Mouse (Mus musculus): ENCODE data around the gene Dock1. TPM values are rescaled to one million over a fixed set of nuclear protein-coding genes. Genes with fewer than 3 reads are reported as not detected.

The Dock1 gene
- total RNA-seq, 1 experiment: 24.3 TPM

DNA sequence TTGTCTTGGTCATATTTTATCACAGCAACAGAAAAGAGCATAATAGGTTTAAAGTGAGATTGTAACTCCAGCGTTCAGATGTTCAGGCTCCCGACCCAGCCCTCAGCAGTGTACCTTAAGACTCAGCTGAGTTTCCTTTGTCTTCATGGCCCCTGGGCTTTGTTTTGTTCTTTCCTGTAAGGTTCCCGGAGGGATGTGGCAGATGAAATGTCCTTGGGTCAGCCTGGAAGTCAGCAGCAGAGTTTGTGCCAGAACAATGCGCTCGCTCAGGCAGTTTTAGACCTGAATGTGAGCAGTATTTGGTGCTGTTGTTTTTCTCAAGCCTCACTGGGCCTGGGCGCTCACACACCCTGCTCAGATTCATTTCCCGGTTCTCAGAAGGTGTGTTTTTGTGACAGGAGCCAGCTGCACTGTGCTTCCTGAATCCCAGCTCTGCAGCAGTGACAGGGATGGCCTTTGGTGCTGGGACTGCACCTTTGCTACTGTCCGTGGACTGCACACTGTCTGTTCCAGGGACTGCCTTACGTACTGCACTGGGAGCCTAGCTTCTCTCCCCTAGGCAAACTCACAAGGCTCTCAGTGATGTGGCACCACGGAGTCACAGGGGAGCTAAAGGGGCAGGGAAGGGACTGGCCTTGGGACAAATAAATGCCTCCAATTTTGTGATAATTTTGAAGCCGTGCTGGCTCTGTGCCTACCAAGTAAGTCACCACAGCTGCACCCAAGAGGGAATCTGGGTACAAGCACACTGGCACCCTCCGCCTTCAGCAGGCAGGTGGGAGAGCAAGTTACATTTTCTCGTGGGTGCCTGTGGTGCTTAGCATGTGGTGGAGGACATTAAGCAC is 9.1 kb downstream of the Dock1 start:
- no peaks in the 10 kb centered on the region for H3K36me3 ChIP-seq (ENCODE audit: control insufficient read depth, insufficient read depth, low read length, poor library complexity, severe bottlenecking)
- H3K4me3 ChIP-seq (ENCODE audit: insufficient read depth in 1 of 2, low read depth in 1 of 2, low read length in 2 of 2, poor library complexity in 1 of 2, severe bottlenecking in 1 of 2): peak overlapping the region in 1 of 2 experiments; percentile 27; a peak in 1 of 4 replicates
- H3K27ac ChIP-seq (ENCODE audit: insufficient read depth, low read depth, low read length, poor library complexity, severe bottlenecking): peak overlapping the region; percentile 78
- H3K9ac ChIP-seq (ENCODE audit: insufficient read depth, low read depth, low read length, poor library complexity, severe bottlenecking): peak overlapping the region; percentile 19; the same call in 1 of the 2 replicates
- in situ Hi-C loops (cut with MboI; ENCODE audit: low sequenced_read_pairs in 2 of 2, unreplicated experiment in 2 of 2): no loop called here
- no peaks in the 10 kb centered on the region for H3K9me3 ChIP-seq (ENCODE audit: control insufficient read depth, insufficient read depth, low read depth, low read length)
- no peak for DNase-seq (ENCODE audit: low read depth, low spot score)
- TF ChIP-seq CHD2 (IDR thresholded peaks at IDR 0.05; ENCODE audit: low read depth, low read length): 0 out of 2 replicates have a peak, but pooled peaks have one; percentile 10
- no peak for TF ChIP-seq MAFK (IDR thresholded peaks at IDR 0.05; ENCODE audit: insufficient read depth, low read depth, low read length)
- TF ChIP-seq ZC3H11A (IDR thresholded peaks at IDR 0.05; ENCODE audit: borderline replicate concordance, low read depth, low read length): no peak
- H3K4me1 ChIP-seq (ENCODE audit: control insufficient read depth in 2 of 2, insufficient read depth in 2 of 2, low read length in 2 of 2, poor library complexity in 1 of 2): peaks cover 12 to 28% of the 10 kb centered on the region in 2 experiments

DNA sequence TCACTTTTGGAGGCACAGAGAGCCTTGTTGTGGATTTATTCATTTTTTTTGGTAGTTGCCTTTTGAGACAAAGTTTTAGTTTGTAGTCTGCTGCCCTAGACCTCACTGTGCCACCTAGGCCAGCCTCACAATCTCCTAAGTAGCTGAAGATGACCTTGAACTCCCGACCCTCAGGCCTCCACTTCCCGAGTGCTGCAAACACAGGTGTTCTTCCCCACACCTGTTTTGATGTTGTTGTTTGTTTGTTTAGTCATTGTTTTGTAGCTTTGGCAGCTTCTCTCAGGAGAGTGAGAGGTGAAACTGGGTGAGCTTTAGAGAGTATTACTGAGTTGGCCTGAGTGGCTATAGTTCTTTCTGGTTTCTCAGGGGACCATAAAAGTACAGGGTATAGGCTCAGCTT is 9.7 kb downstream of the Dock1 start:
- in situ Hi-C loops (cut with MboI; ENCODE audit: low sequenced_read_pairs in 2 of 2, unreplicated experiment in 2 of 2): no loop called here
- no peak overlapping the region for H3K9ac ChIP-seq (ENCODE audit: insufficient read depth, low read depth, low read length, poor library complexity, severe bottlenecking)

DNA sequence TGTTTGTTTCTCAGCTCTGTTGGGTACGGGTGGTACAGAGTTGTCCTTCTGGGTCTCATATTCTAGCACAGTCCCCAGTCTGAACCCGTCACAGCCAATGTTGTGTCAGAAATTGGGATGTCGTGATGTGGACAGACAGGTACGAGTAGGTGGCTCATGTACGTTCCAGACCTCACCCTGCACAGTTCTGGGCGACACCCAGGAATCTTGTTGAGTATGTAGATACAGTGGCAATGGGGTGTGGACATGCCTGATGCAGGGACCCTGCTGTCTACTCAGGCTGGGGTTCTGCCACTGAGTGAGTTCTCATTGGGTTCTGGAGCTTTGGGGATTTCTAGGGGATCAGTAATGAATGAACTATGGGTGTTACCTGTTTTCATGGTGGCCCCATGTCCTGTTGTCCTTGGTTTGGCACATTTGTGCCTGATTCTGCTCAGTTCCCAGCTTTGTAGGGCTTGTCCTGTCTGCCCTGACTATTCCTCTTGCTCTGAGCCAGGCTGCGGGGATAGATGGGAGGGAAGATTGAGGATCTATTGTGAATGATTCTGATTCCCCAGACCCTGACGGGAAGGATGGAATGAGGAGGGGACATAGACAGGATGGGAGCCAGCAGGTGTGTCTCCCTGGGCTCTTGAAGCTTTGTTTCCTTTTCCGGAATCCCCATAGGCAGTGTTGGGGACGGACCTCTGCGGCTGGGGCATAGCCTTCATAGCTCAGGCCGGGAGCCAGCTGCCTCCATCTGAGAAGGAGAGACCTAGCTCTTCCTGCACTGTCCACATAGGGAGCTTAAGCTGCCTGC is 11.5 kb downstream of the Dock1 start:
- Histone ChIP-seq H3K9me3 (ENCODE audit: control insufficient read depth, insufficient read depth, low read depth, low read length) (no peaks in the 10 kb centered on the region), H3K4me3 (ENCODE audit: insufficient read depth in 1 of 2, low read depth in 1 of 2, low read length in 2 of 2, poor library complexity in 1 of 2, severe bottlenecking in 1 of 2) (no peak overlapping the region), H3K4me1 (ENCODE audit: control insufficient read depth in 2 of 2, insufficient read depth in 2 of 2, low read length in 2 of 2, poor library complexity in 1 of 2) (peaks cover 12 to 23% of the 10 kb centered on the region in 2 experiments), H3K27ac (ENCODE audit: insufficient read depth, low read depth, low read length, poor library complexity, severe bottlenecking) (peak overlapping the region; percentile 55; the same call in 1 of the 2 replicates), H3K9ac (ENCODE audit: insufficient read depth, low read depth, low read length, poor library complexity, severe bottlenecking) (no peak overlapping the region), H3K36me3 (ENCODE audit: control insufficient read depth, insufficient read depth, low read length, poor library complexity, severe bottlenecking) (no peaks in the 10 kb centered on the region)
- no peak for TF ChIP-seq ZNF384 (IDR thresholded peaks at IDR 0.05; ENCODE audit: low read depth, low read length)
- in situ Hi-C loops (cut with MboI; ENCODE audit: low sequenced_read_pairs in 2 of 2, unreplicated experiment in 2 of 2): no loop called here
- DNase-seq (ENCODE audit: low read depth, low spot score): no peak

More for the DNA sequence above, 9.7 kb downstream of the Dock1 start:
- Histone ChIP-seq H3K27ac (ENCODE audit: insufficient read depth, low read depth, low read length, poor library complexity, severe bottlenecking) (peak overlapping the region; percentile 78), H3K4me3 (ENCODE audit: insufficient read depth in 1 of 2, low read depth in 1 of 2, low read length in 2 of 2, poor library complexity in 1 of 2, severe bottlenecking in 1 of 2) (peak overlapping the region in 1 of 2 experiments; percentile 27; a peak in 1 of 4 replicates), H3K36me3 (ENCODE audit: control insufficient read depth, insufficient read depth, low read length, poor library complexity, severe bottlenecking) (no peaks in the 10 kb centered on the region), H3K9me3 (ENCODE audit: control insufficient read depth, insufficient read depth, low read depth, low read length) (no peaks in the 10 kb centered on the region), H3K4me1 (ENCODE audit: control insufficient read depth in 2 of 2, insufficient read depth in 2 of 2, low read length in 2 of 2, poor library complexity in 1 of 2) (peaks cover 12 to 26% of the 10 kb centered on the region in 2 experiments)
- DNase-seq (ENCODE audit: low read depth, low spot score): no peak
- no peak for TF ChIP-seq ZC3H11A (IDR thresholded peaks at IDR 0.05; ENCODE audit: borderline replicate concordance, low read depth, low read length)
- no peak for TF ChIP-seq ZNF384 (IDR thresholded peaks at IDR 0.05; ENCODE audit: low read depth, low read length)
- TF ChIP-seq MAFK (IDR thresholded peaks at IDR 0.05; ENCODE audit: insufficient read depth, low read depth, low read length): no peak
- no peak for TF ChIP-seq HCFC1 (IDR thresholded peaks at IDR 0.05; ENCODE audit: borderline replicate concordance, insufficient read depth, low read length)
- no peak for TF ChIP-seq CHD2 (IDR thresholded peaks at IDR 0.05; ENCODE audit: low read depth, low read length)

DNA sequence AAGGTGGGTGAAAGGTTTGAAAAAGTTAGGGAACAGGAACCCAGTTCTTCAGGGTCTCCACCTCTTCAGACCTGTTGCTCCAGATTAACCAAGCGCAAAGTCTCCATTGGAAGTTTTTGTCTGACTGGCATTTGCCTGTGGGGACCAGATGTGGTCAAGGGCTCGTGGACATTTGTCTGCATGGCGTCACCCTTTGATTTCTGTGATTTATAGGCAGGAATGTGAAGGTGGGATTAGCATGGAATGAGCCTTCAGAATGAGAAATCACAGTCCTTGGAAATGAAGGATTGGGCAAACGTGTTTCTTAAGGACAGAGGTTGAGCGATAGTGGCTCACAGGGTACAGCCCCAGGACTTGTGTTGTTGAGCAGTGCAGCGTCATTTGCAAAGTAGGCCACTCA is 17.9 kb downstream of the Dock1 start:
- Histone ChIP-seq H3K4me1 (ENCODE audit: control insufficient read depth in 2 of 2, insufficient read depth in 2 of 2, low read length in 2 of 2, poor library complexity in 1 of 2) (no peaks in the 10 kb centered on the region; a peak in 1 of 4 replicates), H3K36me3 (ENCODE audit: control insufficient read depth, insufficient read depth, low read length, poor library complexity, severe bottlenecking) (no peaks in the 10 kb centered on the region), H3K9me3 (ENCODE audit: control insufficient read depth, insufficient read depth, low read depth, low read length) (no peaks in the 10 kb centered on the region), H3K27ac (ENCODE audit: insufficient read depth, low read depth, low read length, poor library complexity, severe bottlenecking) (no peak overlapping the region), H3K4me3 (ENCODE audit: insufficient read depth in 1 of 2, low read depth in 1 of 2, low read length in 2 of 2, poor library complexity in 1 of 2, severe bottlenecking in 1 of 2) (no peak overlapping the region), H3K9ac (ENCODE audit: insufficient read depth, low read depth, low read length, poor library complexity, severe bottlenecking) (no peak overlapping the region)
- TF ChIP-seq ZC3H11A (IDR thresholded peaks at IDR 0.05; ENCODE audit: borderline replicate concordance, low read depth, low read length) (no peak), MAFK (IDR thresholded peaks at IDR 0.05; ENCODE audit: insufficient read depth, low read depth, low read length) (no peak), HCFC1 (IDR thresholded peaks at IDR 0.05; ENCODE audit: borderline replicate concordance, insufficient read depth, low read length) (no peak), CHD2 (IDR thresholded peaks at IDR 0.05; ENCODE audit: low read depth, low read length) (no peak), ZNF384 (IDR thresholded peaks at IDR 0.05; ENCODE audit: low read depth, low read length) (no peak)
- DNase-seq (ENCODE audit: low read depth, low spot score): no peak
- in situ Hi-C loops (cut with MboI; ENCODE audit: low sequenced_read_pairs in 2 of 2, unreplicated experiment in 2 of 2): no loop called here

All from ES-E14 (cell line).